Mouse (Mus musculus) erythroblast, embryonic 14.5 days (primary cell): ENCODE data around the gene Cltc. TPM values are rescaled to one million over a fixed set of nuclear protein-coding genes. Genes with fewer than 3 reads are reported as not detected.

ENCODE experiments used
- H3K27me3 ChIP-seq: 2 replicates; pipeline ENCODE4 v1.6.1; 2012; ENCODE audit warnings: inconsistent platforms; ENCODE audit not compliant: control insufficient read depth
- H3K36me3 ChIP-seq: 2 replicates; pipeline ENCODE4 v1.6.1; 2012; ENCODE audit warnings: mild to moderate bottlenecking, inconsistent platforms; ENCODE audit not compliant: control insufficient read depth
- H3K4me1 ChIP-seq: 2 replicates; pipeline ENCODE4 v1.6.1; 2012; ENCODE audit warnings: inconsistent platforms; ENCODE audit not compliant: control insufficient read depth
- H3K4me3 ChIP-seq: replicated peaks from 2 replicates; pipeline ENCODE3; 2012; ENCODE audit warnings: moderate library complexity, mild to moderate bottlenecking, inconsistent platforms
- H3K9me3 ChIP-seq: 2 replicates; pipeline ENCODE4 v1.6.1; 2012; ENCODE audit warnings: low read length, inconsistent platforms, mixed read lengths; ENCODE audit not compliant: control insufficient read depth
- GATA1 ChIP-seq: IDR thresholded peaks from 2 replicates; pipeline ENCODE4 v1.6.1; 2012; ENCODE audit warnings: low read length, inconsistent platforms, mixed read lengths
- TAL1 ChIP-seq: IDR thresholded peaks from 3 replicates; pipeline ENCODE4 v1.6.1; 2012; ENCODE audit warnings: low read length, inconsistent platforms, mixed read lengths
- polyA plus RNA-seq: library from polyadenylated mRNA; stranded (reverse); fragments of >175 nt; gene quantifications from 2 replicates; pipeline ENCODE4 v1.2.3, GENCODE M21; 2012

The Cltc gene
- polyA plus RNA-seq, 1 experiment: 4.8 TPM

GRCm38 (mm10) chr11:86646136-86646834, 111.1 kb downstream of the Cltc start:
- peaks cover 80% of the 10 kb centered on the region for H3K36me3 ChIP-seq

GRCm38 (mm10) chr11:86644553-86644952, 112.8 kb downstream of the Cltc start:
- TF ChIP-seq TAL1 (no peak), GATA1 (no peak)
- H3K4me1 ChIP-seq: peaks cover 3% of the 10 kb centered on the region
- no peak overlapping the region for H3K4me3 ChIP-seq

More at GRCm38 (mm10) chr11:86646136-86646834, 111.1 kb downstream of the Cltc start:
- TF ChIP-seq GATA1: no peak
- TF ChIP-seq TAL1: no peak
- Histone ChIP-seq H3K9me3 (no peaks in the 10 kb centered on the region), H3K4me1 (peaks cover 3% of the 10 kb centered on the region), H3K27me3 (no peaks in the 10 kb centered on the region), H3K4me3 (no peak overlapping the region)

More at GRCm38 (mm10) chr11:86644553-86644952, 112.8 kb downstream of the Cltc start:
- no peaks in the 10 kb centered on the region for H3K27me3 ChIP-seq
- peaks cover 86% of the 10 kb centered on the region for H3K36me3 ChIP-seq
- H3K9me3 ChIP-seq: no peaks in the 10 kb centered on the region

Other genes with a start within 250 kb of the Cltc start
- gene Rps6kb1, start 212.8 kb downstream of the Cltc start, polyA plus RNA-seq: 0.57 and 1.4 TPM in 2 replicates
- 0.02 and 0.09 TPM in 2 replicates for gene Tubd1, start 212.6 kb downstream of the Cltc start, polyA plus RNA-seq
- 1.3 and 2.6 TPM in 2 replicates for gene Vmp1, start 73.7 kb downstream of the Cltc start, polyA plus RNA-seq
- 0.08 and 0.16 TPM in 2 replicates for gene Ptrh2, start 73.6 kb downstream of the Cltc start, polyA plus RNA-seq
- gene Dhx40, start 50.2 kb upstream of the Cltc start, polyA plus RNA-seq: 0.25 and 0.38 TPM in 2 replicates
- gene Ypel2, start 236.1 kb upstream of the Cltc start, polyA plus RNA-seq: 0.01 TPM in 1 of 2 replicates, not detected in the other